Mouse (Mus musculus) heart, postnatal 0 days (tissue): ENCODE data around the gene Stk39. TPM values are rescaled to one million over a fixed set of nuclear protein-coding genes. Genes with fewer than 3 reads are reported as not detected.

ENCODE experiments used
- ATAC-seq: fragments of 200-750 bp; cut with Nextera tagmentation; 2 replicates; pipeline ENCODE4 v1.8.0; 2017; ENCODE audit warnings: low read depth, moderate number of reproducible peaks, moderate library complexity; ENCODE audit not compliant: insufficient read depth
- DNase-seq: peaks from one replicate; pipeline ENCODE4 v3.0.0-alpha.2; 2016; ENCODE audit warnings: low spot score
- H3K27ac ChIP-seq: fragments of 300-500 bp; sonication (generic); 2 replicates; pipeline ENCODE4 v1.5.1; 2014; ENCODE audit warnings: low read depth, mild to moderate bottlenecking
- H3K27me3 ChIP-seq: fragments of 300-500 bp; sonication (generic); 2 replicates; pipeline ENCODE4 v1.6.1; 2014; ENCODE audit warnings: low read length, mixed read lengths; ENCODE audit not compliant: control insufficient read depth, insufficient read depth
- H3K36me3 ChIP-seq: fragments of 300-500 bp; sonication (generic); replicated peaks from 2 replicates; pipeline ENCODE4 v1.6.1; 2014; ENCODE audit warnings: low read length, mixed read lengths; ENCODE audit not compliant: control insufficient read depth, insufficient read depth
- H3K4me1 ChIP-seq: fragments of 300-500 bp; sonication (generic); 2 replicates; pipeline ENCODE4 v1.6.1; 2014; ENCODE audit warnings: antibody characterized with exemption; ENCODE audit not compliant: control insufficient read depth, insufficient read depth
- H3K4me2 ChIP-seq: fragments of 300-500 bp; sonication (generic); 2 replicates; pipeline ENCODE4 v1.6.1; 2014; ENCODE audit warnings: low read depth, mild to moderate bottlenecking, low read length, moderate library complexity
- H3K4me3 ChIP-seq: fragments of 300-500 bp; sonication (generic); 2 replicates; pipeline ENCODE4 v1.5.1; 2014; ENCODE audit warnings: low read depth, low read length
- H3K9ac ChIP-seq: fragments of 300-500 bp; sonication (generic); replicated peaks from 2 replicates; pipeline ENCODE4 v1.6.1; 2014; ENCODE audit warnings: low read depth, low read length, mixed read lengths
- H3K9me3 ChIP-seq: fragments of 300-500 bp; sonication (generic); replicated peaks from 2 replicates; pipeline ENCODE4 v1.6.1; 2016; ENCODE audit warnings: low read length; ENCODE audit not compliant: control insufficient read depth
- CTCF ChIP-seq: IDR thresholded peaks from 2 replicates; pipeline ENCODE4 v1.5.1; 2016; ENCODE audit warnings: antibody characterized with exemption, control low read depth, low read depth
- EP300 ChIP-seq: IDR thresholded peaks from 2 replicates; pipeline ENCODE4 v1.6.1; 2016; ENCODE audit warnings: antibody characterized with exemption, low read depth
- WGBS: fragments of 180-500 bp; shearing (Covaris S2); extraction: QIAGEN DNeasy Blood & Tissue Kit; methylation state at CpG from one replicate; pipeline ENCODE4 v1.1.7; 2014; 5-methylcytosine and 5-hydroxymethylcytosine counted together
- polyA plus RNA-seq: library from polyadenylated mRNA; unstranded; fragments of >200 nt; fragmentation: Nextera tagmentation; extraction: Ambion mirVana; gene quantifications from 2 replicates; pipeline ENCODE4 v1.2.1, GENCODE M21; 2015
- total RNA-seq: library from RNA; depleted of rRNA; stranded (reverse); fragments of >200 nt; gene quantifications from 2 replicates; pipeline ENCODE4 v1.2.3, GENCODE M21; 2014; ENCODE audit warnings: low replicate concordance

Gene Stk39
- total and polyA plus RNA-seq, 2 experiments from 2014 or later, result 81.8 to 93.2 TPM

DNA sequence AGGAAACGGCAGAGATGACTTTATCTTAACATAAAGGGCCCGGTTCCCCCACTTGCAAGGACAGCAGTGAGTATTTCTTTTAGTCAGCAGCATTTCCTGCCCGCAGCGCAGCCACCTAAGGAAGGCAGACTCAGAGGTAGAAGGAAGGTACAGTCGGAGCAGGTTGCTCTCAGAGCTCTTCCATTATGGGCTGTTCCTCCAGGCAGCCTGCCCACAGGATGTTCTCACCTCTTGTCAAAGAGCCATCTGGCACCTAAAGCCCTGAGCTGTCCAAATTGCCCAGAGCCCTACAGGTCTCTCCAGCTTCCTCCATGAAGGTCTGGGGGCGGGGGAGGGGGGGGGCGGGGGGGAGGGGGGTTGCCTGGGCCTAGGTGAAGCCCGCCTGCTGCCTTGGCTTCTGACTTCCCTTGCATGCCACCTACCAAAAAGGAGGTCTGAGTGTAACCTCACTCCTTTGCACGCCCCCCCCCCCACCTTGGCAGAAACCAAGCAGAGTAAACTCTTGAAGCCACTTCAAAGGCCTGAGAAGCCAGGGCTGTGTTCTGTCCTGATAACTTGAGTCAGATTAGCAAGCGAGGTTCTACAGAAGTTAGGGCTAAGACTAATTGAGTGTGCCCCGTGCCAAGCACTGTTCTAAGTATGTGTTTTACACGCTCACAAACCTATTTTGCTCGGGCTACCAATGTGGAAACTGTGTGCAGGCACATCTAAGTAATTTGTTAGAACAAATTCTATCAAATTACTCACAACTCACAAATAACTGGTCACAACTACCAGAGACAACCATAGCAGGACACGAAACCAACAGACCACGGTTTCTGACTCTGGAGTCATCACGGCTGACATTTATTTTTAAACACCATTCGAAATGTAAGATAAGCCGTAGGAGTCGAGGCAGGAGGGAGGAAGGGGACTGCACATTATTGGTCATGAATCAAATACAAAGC is 5.7 kb downstream of the Stk39 start:
- TF ChIP-seq EP300 (no peak; the same call in 1 of the 2 replicates), CTCF (no peak)
- H3K4me3 ChIP-seq, result no peak overlapping the region

DNA sequence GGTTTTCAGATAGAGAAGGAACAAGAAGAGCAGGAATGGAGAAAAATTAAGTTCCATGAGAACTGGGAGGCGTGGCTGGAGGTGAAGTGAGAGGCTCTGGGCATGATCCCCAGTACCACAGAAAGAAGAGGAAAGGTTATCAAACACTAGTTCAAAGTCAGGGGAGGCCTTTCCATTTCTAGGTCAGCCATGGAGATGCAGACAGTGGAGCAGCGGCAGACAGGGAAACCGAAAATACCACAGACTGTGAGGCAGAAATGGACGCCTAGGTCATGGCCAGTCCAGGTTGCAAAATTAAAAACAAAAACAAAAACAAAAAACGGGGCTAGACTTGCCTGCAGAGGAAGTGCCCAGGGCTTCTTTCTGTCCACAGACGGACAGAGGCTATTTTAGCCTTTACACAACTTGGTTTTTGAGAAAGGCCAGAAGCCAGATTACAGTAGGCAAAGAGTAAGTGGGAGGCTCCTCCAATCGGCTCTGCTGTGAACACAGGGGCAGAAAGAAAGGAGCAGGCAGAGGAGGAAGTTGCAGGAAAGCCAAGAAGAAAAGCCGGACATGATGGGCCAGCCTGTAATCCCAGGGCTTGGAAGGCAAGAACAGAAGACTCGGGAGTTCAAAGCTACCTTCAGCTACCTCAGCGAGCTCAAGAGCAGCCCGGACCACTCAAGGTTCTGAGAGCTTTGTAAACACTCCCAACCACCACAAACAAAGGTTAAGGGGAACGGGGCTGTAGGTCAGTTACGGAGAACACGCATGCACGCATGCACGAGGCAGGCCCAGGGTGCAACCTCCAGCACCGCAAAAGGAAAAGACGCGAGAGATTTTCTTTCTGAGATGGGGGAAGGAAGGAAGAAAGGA is 6.6 kb downstream of the Stk39 start:
- H3K27me3 ChIP-seq, result no peaks in the 10 kb centered on the region
- H3K4me1 ChIP-seq, result peaks cover 55% of the 10 kb centered on the region
- no peak for ATAC-seq
- no peak overlapping the region for H3K4me3 ChIP-seq
- WGBS, result 30% methylated on average over 19 of the region's 19 CpGs
- peak overlapping the region; percentile 46; the same call in 1 of the 2 replicates for H3K9ac ChIP-seq
- peaks cover 15% of the 10 kb centered on the region; the same call in 1 of the 2 replicates for H3K36me3 ChIP-seq
- H3K4me2 ChIP-seq, result peak overlapping the region; percentile 46
- H3K27ac ChIP-seq, result peak overlapping the region; percentile 89
- no peaks in the 10 kb centered on the region for H3K9me3 ChIP-seq
- TF ChIP-seq CTCF (no peak), EP300 (no peak)
- no peak for DNase-seq

More for the DNA sequence above, 5.7 kb downstream of the Stk39 start:
- 0 out of 2 replicates have a peak, but pooled peaks cover 7% of the 10 kb centered on the region for H3K36me3 ChIP-seq
- no peaks in the 10 kb centered on the region for H3K9me3 ChIP-seq
- H3K27me3 ChIP-seq, result no peaks in the 10 kb centered on the region
- H3K9ac ChIP-seq, result peak overlapping the region; percentile 46; the same call in 1 of the 2 replicates
- H3K4me2 ChIP-seq, result peak overlapping the region; percentile 46
- H3K4me1 ChIP-seq, result peaks cover 55% of the 10 kb centered on the region
- WGBS, result 20% methylated on average over 17 of the region's 19 CpGs
- DNase-seq, result peak; percentile 74
- H3K27ac ChIP-seq, result peak overlapping the region; percentile 89
- ATAC-seq, result peak; percentile 63

DNA sequence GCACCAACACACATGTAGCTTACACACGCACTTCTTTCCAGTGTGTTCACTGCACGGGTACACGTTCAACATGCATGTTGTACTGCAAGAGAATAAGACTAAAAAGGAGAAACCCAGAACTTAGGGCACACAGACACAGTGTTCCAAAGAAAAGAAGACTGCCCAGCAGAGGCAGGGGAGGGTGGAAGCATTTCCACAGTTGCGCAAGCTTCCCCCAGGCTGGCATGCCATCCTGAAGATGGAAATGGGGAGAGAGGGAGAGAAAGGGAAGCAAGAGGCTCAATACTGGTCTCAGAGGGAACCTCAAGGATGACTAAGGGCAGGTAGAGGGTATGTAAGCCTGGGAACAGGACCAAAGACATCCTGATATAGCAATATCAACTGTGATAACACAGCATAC is 7.6 kb downstream of the Stk39 start:
- no peaks in the 10 kb centered on the region for H3K9me3 ChIP-seq
- DNase-seq, result no peak
- ATAC-seq, result no peak
- H3K9ac ChIP-seq, result no peak overlapping the region
- peaks cover 49% of the 10 kb centered on the region for H3K4me1 ChIP-seq
- peaks cover 16% of the 10 kb centered on the region for H3K36me3 ChIP-seq
- H3K27ac ChIP-seq, result peak overlapping the region; percentile 5; the same call in 1 of the 2 replicates
- TF ChIP-seq CTCF, result no peak
- TF ChIP-seq EP300, result no peak
- H3K4me3 ChIP-seq, result no peak overlapping the region
- H3K27me3 ChIP-seq, result no peaks in the 10 kb centered on the region
- 86% methylated on average over 4 of the region's 4 CpGs for WGBS
- no peak overlapping the region for H3K4me2 ChIP-seq

DNA sequence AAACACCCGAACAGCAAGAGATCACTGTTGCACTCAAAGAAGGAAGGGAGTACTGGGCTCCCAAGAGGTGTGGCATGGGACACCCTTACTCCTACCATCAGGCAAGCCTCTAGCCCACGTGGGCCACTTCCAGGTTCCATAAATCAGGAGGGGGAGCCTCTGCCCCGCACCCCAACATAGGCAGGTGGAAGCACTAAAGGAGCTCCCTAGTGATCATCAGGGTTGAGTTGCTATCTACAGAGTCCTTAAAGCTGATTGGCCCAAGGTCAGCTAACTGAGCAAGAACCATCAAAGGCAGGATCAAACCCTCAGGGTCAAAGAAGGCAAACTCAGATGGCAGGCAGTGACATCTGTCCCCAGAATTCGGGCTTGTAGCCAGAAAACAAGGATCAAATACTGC is 8.3 kb downstream of the Stk39 start:
- Histone ChIP-seq H3K9me3 (no peaks in the 10 kb centered on the region), H3K27ac (peak overlapping the region; percentile 1; the same call in 1 of the 2 replicates), H3K4me1 (peaks cover 48% of the 10 kb centered on the region), H3K27me3 (no peaks in the 10 kb centered on the region), H3K9ac (no peak overlapping the region), H3K36me3 (peaks cover 21% of the 10 kb centered on the region), H3K4me3 (no peak overlapping the region), H3K4me2 (no peak overlapping the region)
- no peak for DNase-seq
- TF ChIP-seq EP300 (no peak), CTCF (no peak)
- WGBS, result 59% methylated on average over 4 of the region's 4 CpGs
- no peak for ATAC-seq

DNA sequence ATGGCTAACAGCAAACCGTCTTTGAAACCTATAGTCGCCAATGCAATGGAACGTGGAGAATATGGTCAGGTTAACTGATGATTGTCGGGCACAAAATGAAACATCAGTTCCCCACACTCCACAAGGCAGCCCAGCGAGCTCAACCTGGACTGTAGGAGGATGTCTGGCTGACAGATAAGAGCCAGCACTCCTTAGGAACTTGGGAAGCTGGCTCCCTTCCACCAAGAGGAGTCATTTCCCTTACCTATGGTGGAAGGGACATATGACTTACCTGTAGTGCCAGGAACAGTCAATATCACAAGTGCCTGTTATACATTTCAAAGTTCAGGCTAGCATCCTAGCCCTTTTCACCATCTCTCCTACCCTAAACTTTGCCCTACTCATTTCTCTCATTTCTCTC is 14.0 kb downstream of the Stk39 start:
- no peak overlapping the region for H3K9ac ChIP-seq
- WGBS, result 39% methylated on average over 5 of the region's 5 CpGs
- no peak for DNase-seq
- H3K36me3 ChIP-seq, result peaks cover 21% of the 10 kb centered on the region
- H3K4me3 ChIP-seq, result no peak overlapping the region
- H3K4me2 ChIP-seq, result no peak overlapping the region
- H3K27ac ChIP-seq, result peak overlapping the region; percentile 84
- TF ChIP-seq EP300, result no peak
- no peak for TF ChIP-seq CTCF
- H3K27me3 ChIP-seq, result no peaks in the 10 kb centered on the region
- no peaks in the 10 kb centered on the region for H3K9me3 ChIP-seq
- peaks cover 24% of the 10 kb centered on the region for H3K4me1 ChIP-seq
- no peak for ATAC-seq
